In the genomic region with DNA sequence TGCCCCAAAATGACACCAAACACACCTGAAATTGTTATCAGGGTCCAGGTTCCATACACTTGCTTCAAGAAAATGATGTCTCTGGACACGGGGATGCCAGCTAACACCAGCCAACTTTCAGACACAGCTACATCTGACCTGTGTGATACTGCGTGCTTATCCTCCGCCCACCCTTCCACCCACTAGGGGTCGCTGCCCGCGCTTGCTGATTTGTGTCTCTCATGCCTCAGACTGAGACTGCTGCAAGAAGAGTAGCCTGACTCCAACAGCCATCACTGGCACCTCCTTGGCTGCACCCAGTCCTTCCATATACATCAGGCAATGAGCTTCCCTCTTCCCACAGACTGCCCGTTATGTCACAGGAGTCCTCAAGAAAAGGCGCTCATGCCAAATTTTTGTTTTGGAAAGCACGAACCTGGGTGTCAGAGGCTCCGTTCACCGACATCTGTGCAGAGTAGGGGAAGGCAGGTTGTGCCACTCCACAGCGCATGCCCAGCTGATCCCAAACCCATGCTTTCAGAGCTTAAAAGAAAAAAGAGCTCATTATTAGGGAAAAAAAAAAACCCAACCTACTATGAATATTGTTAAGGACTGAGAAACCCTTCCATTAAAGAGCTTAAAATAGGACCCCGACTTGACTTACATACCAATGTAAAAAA, we compare ENCODE assay signal across 8 mouse cellular contexts. TPM values are rescaled to one million over a fixed set of nuclear protein-coding genes. Genes with fewer than 3 reads are reported as not detected.
DNase-seq lines count a peak whose midpoint lies in the region; ATAC-seq and TF ChIP-seq lines count a peak whose summit lies in the region.

No protein-coding gene starts in this region.

- dilution Hi-C loops in CH12.LX (cut with MboI; ENCODE audit: extremely low pct_ligation_motif_present, extremely low pct_unique_long_range_greater_than_20kb, low sequenced_read_pairs) = no loop called here

- no peak overlapping the region for H3K9ac ChIP-seq in CH12.LX (ENCODE audit: insufficient read depth, low read depth)
- no peak overlapping the region for H3K9ac ChIP-seq in liver, postnatal 0 days (replicated peaks)

- peaks cover 26% of the 10 kb centered on the region for H3K27me3 ChIP-seq in CH12.LX (replicated peaks)
- H3K27me3 ChIP-seq in liver, postnatal 0 days (ENCODE audit: insufficient read depth, low read length) = no peaks in the 10 kb centered on the region

- no peak overlapping the region for H3K4me3 ChIP-seq in CH12.LX (replicated peaks in 1 of 3; ENCODE audit: low read depth in 2 of 3, low read length in 2 of 3, poor library complexity in 1 of 3)
- H3K4me3 ChIP-seq in liver, postnatal 0 days (ENCODE audit: low read depth, low read length) = no peak overlapping the region

- no peaks in the 10 kb centered on the region for H3K79me2 ChIP-seq in CH12.LX (replicated peaks; ENCODE audit: control insufficient read depth, extremely low read depth, insufficient read depth, poor library complexity, severe bottlenecking)

- intact Hi-C loops in gastrocnemius, postnatal 14 days (cut with DNase I; ENCODE audit: low total_unique reads) = no loop called here

- in situ Hi-C loops in CH12.LX (cut with MboI; ENCODE audit: low pct_ligation_motif_present, low pct_unique_long_range_greater_than_20kb, low sequenced_read_pairs) = loop anchor here (25.0 kb wide), 2 partner anchors 291 to 866 kb away; no protein-coding TSS in a partner anchor

- peak; percentile 51 for DNase-seq in CH12.LX (ENCODE audit: extremely low read depth)
- peak; percentile 65 to 74 for DNase-seq in adrenal gland, adult 18-20 months (ENCODE audit: low spot score in 2 of 2)
- DNase-seq in gastrocnemius, postnatal 14 days = peak; percentile 49
- peak; percentile 88 for DNase-seq in kidney, postnatal 4 days
- peak; percentile 79 for DNase-seq in liver, postnatal 0 days
- DNase-seq in ovary, postnatal 14 days (ENCODE audit: low spot score) = peak; percentile 62
- peak; percentile 57 for DNase-seq in yolk sac, embryonic 10.5 days (ENCODE audit: low spot score)

- no peaks in the 10 kb centered on the region for H3K4me1 ChIP-seq in CH12.LX (ENCODE audit: control insufficient read depth in 1 of 2, insufficient read depth in 2 of 2)
- H3K4me1 ChIP-seq in liver, postnatal 0 days (ENCODE audit: insufficient read depth) = peaks cover 6% of the 10 kb centered on the region

- no peak overlapping the region for H3K4me2 ChIP-seq in CH12.LX (ENCODE audit: insufficient read depth, low read depth, poor library complexity, severe bottlenecking)
- H3K4me2 ChIP-seq in liver, postnatal 0 days (ENCODE audit: low read depth, low read length) = no peak overlapping the region

- peak; percentile 87 for ATAC-seq in common myeloid progenitor, adult 5-6 weeks (replicated peaks; ENCODE audit: low read depth, poor library complexity, severe bottlenecking)
- no peak for ATAC-seq in liver, postnatal 0 days

- no peak overlapping the region for H3K27ac ChIP-seq in CH12.LX (ENCODE audit: insufficient read depth, low read depth)
- H3K27ac ChIP-seq in liver, postnatal 0 days (ENCODE audit: low read depth) = no peak overlapping the region

- peak; percentile 52 for TF ChIP-seq RAD21 in CH12.LX (IDR thresholded peaks at IDR 0.05; ENCODE audit: low read depth, low read length)

- H3K9me3 ChIP-seq in CH12.LX (replicated peaks; ENCODE audit: low read length) = peaks cover 3% of the 10 kb centered on the region
- H3K9me3 ChIP-seq in liver, postnatal 0 days (ENCODE audit: low read length) = no peaks in the 10 kb centered on the region

- 45% methylated on average over 13 of the region's 13 CpGs for WGBS in liver, postnatal 0 days (ENCODE audit: insufficient replicate concordance)

- no peak for TF ChIP-seq POLR2A in CH12.LX (IDR thresholded peaks at IDR 0.05; ENCODE audit: low read depth, low read length)

- H3K36me3 ChIP-seq in CH12.LX (replicated peaks in 1 of 2; ENCODE audit: control insufficient read depth in 1 of 2, insufficient read depth in 1 of 2, low read length in 1 of 2) = no peaks in the 10 kb centered on the region
- no peaks in the 10 kb centered on the region for H3K36me3 ChIP-seq in liver, postnatal 0 days (replicated peaks; ENCODE audit: insufficient read depth, low read length)

- TF ChIP-seq EP300 in CH12.LX (IDR thresholded peaks at IDR 0.05; ENCODE audit: low read length) = no peak
- TF ChIP-seq EP300 in liver, postnatal 0 days (IDR thresholded peaks at IDR 0.05; ENCODE audit: low read depth) = no peak

- TF ChIP-seq CTCF in CH12.LX (conservative IDR thresholded peaks at IDR 0.05 in 1 of 2, IDR thresholded peaks at IDR 0.05 in 1 of 2; ENCODE audit: low read depth in 2 of 2, low read length in 2 of 2) = peak; percentile 41 to 62
- peak; percentile 80 for TF ChIP-seq CTCF in liver, postnatal 0 days (IDR thresholded peaks at IDR 0.05; ENCODE audit: low read depth)

TF ChIP-seq in CH12.LX, 34 proteins besides CTCF, POLR2A, EP300 and RAD21:
- peak; percentile 34 for TF ChIP-seq SMC3 (IDR thresholded peaks at IDR 0.05; ENCODE audit: low read depth, low read length)
- no peak for TF ChIP-seq UBTF (IDR thresholded peaks at IDR 0.05; ENCODE audit: low read depth, low read length)
- no peak for TF ChIP-seq USF2 (conservative IDR thresholded peaks at IDR 0.05; ENCODE audit: low read depth, low read length)
- no peak for TF ChIP-seq ZC3H11A (IDR thresholded peaks at IDR 0.05; ENCODE audit: low read depth, low read length)
- no peak for TF ChIP-seq NRF1 (IDR thresholded peaks at IDR 0.05; ENCODE audit: low read depth, low read length)
- no peak for TF ChIP-seq ZNF384 (IDR thresholded peaks at IDR 0.05; ENCODE audit: low read depth, low read length)
- no peak for TF ChIP-seq TCF12 (IDR thresholded peaks at IDR 0.05; ENCODE audit: low read depth, low read length)

RNA-seq across cellular contexts. Expression of a gene that starts 43.2 kb away (rescaled TPM):
- total RNA-seq in CH12.LX (2012; rRNA removed) = not detected in 2 replicates
- not detected in 2 replicates for total RNA-seq in CH12.LX (2014; rRNA removed)
- polyA plus RNA-seq in CH12.LX (2012; ENCODE audit: insufficient read length, low read depth) = not detected in 2 replicates
- 1 to 10 TPM; 2.8 to 3.7 TPM for total RNA-seq in adrenal gland, adult 18-20 months (2021)
- total RNA-seq in common myeloid progenitor, adult 5-6 weeks (2017) = not detected in 2 replicates
- under 1 TPM; 0.33 to 0.45 TPM for total RNA-seq in gastrocnemius, postnatal 14 days (2021)
- 0.09 TPM in 1 of 2 replicates, not detected in the other for polyA plus RNA-seq in liver, postnatal 0 days (2015; fragmentation: Nextera tagmentation; extraction: Ambion mirVana)
